Mouse (Mus musculus) lung, postnatal 0 days (tissue): ENCODE measurements around the gene 4930426L09Rik. TPM values are rescaled to one million over a fixed set of nuclear protein-coding genes. Genes with fewer than 3 reads are reported as not detected.

Experiments used
- ATAC-seq: fragments of 200-750 bp; cut with Nextera tagmentation; 2 replicates; pipeline ENCODE4 v1.8.0; 2017; ENCODE audit warnings: moderate library complexity
- DNase-seq: peaks from one replicate; pipeline ENCODE4 v3.0.0-alpha.2; 2016; ENCODE audit warnings: low spot score
- H3K27ac ChIP-seq: fragments of 300-500 bp; sonication (generic); 2 replicates; pipeline ENCODE4 v1.5.1; 2014; ENCODE audit warnings: antibody characterized with exemption, mild to moderate bottlenecking, low read length, mixed read lengths
- H3K27me3 ChIP-seq: fragments of 300-500 bp; sonication (generic); replicated peaks from 2 replicates; pipeline ENCODE4 v1.6.1; 2014; ENCODE audit warnings: low read length, mixed read lengths; ENCODE audit not compliant: insufficient read depth
- H3K36me3 ChIP-seq: fragments of 300-500 bp; sonication (generic); 2 replicates; pipeline ENCODE4 v1.6.1; 2014; ENCODE audit warnings: low read length, mixed read lengths; ENCODE audit not compliant: insufficient read depth
- H3K4me1 ChIP-seq: fragments of 300-500 bp; sonication (generic); 2 replicates; pipeline ENCODE4 v1.6.1; 2014; ENCODE audit warnings: antibody characterized with exemption, low read depth, low read length, mixed read lengths; ENCODE audit not compliant: insufficient read depth
- H3K4me2 ChIP-seq: fragments of 300-500 bp; sonication (generic); replicated peaks from 2 replicates; pipeline ENCODE4 v1.6.1; 2014; ENCODE audit warnings: low read depth, mild to moderate bottlenecking, low read length, moderate library complexity, mixed read lengths
- H3K4me3 ChIP-seq: fragments of 300-500 bp; sonication (generic); 2 replicates; pipeline ENCODE4 v1.5.1; 2014; ENCODE audit warnings: low read depth, low read length
- H3K9ac ChIP-seq: fragments of 300-500 bp; sonication (generic); replicated peaks from 2 replicates; pipeline ENCODE4 v1.6.1; 2014; ENCODE audit warnings: low read depth, mild to moderate bottlenecking
- H3K9me3 ChIP-seq: fragments of 300-500 bp; sonication (generic); 2 replicates; pipeline ENCODE4 v1.6.1; 2016; ENCODE audit warnings: low read length, mixed read lengths
- CTCF ChIP-seq: IDR thresholded peaks from 2 replicates; pipeline ENCODE4 v1.5.1; 2016; ENCODE audit warnings: antibody characterized with exemption, mild to moderate bottlenecking
- EP300 ChIP-seq: IDR thresholded peaks from 2 replicates; pipeline ENCODE4 v1.6.1; 2016; ENCODE audit warnings: antibody characterized with exemption, mild to moderate bottlenecking, control low read depth
- WGBS: fragments of 180-500 bp; shearing (Covaris S2); extraction: QIAGEN DNeasy Blood & Tissue Kit; methylation state at CpG from one replicate; pipeline ENCODE4 v1.1.7; 2014; 5-methylcytosine and 5-hydroxymethylcytosine counted together
- polyA plus RNA-seq: library from polyadenylated mRNA; unstranded; fragments of >200 nt; fragmentation: Nextera tagmentation; extraction: Ambion mirVana; gene quantifications from 2 replicates; pipeline ENCODE4 v1.2.1, GENCODE M21; 2015

Gene 4930426L09Rik
- polyA plus RNA-seq, 1 experiment from 2014 or later = 0.55 TPM

DNA sequence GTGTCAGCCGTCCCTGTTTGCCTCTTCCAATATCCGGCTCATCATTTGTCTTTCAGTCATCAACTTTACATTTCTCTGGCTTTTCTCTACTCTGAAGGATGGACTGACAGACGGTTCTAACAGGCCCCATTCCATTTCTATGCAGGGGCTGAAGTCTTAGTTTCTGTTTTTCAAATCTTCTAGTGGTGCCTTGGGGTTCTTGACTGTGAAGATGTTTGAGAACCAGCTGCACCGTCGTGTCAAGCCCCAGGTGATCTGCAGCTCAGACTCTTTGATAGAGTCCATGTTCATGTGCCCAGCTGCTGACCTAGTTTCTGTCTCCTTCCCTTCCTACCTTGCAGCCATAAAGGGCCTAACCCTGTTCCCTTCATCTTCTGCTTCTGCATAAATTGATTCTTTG, 18.2 kb downstream of the 4930426L09Rik start:
- H3K36me3 ChIP-seq = no peaks in the 10 kb centered on the region
- ATAC-seq (no peak), DNase-seq (no peak)
- H3K27ac ChIP-seq = no peak overlapping the region
- 72% methylated on average over 5 of the region's 5 CpGs for WGBS
- no peak overlapping the region for H3K4me2 ChIP-seq
- no peaks in the 10 kb centered on the region for H3K4me1 ChIP-seq
- H3K9ac ChIP-seq = no peak overlapping the region
- no peaks in the 10 kb centered on the region for H3K9me3 ChIP-seq
- TF ChIP-seq CTCF (no peak), EP300 (no peak)
- no peaks in the 10 kb centered on the region for H3K27me3 ChIP-seq
- no peak overlapping the region for H3K4me3 ChIP-seq

- ATAC-seq (no peak), DNase-seq (no peak)
- Histone ChIP-seq H3K27ac (no peak overlapping the region), H3K9ac (no peak overlapping the region), H3K4me3 (no peak overlapping the region), H3K9me3 (no peaks in the 10 kb centered on the region), H3K4me2 (no peak overlapping the region), H3K36me3 (no peaks in the 10 kb centered on the region), H3K27me3 (no peaks in the 10 kb centered on the region), H3K4me1 (no peaks in the 10 kb centered on the region)
- TF ChIP-seq EP300 = no peak
- no peak for TF ChIP-seq CTCF
- 46% methylated on average over 1 of the region's 1 CpGs for WGBS
These were observed 18.7 kb downstream of the 4930426L09Rik start for GRCm38 (mm10) chr2:19016839-19017238.

DNA sequence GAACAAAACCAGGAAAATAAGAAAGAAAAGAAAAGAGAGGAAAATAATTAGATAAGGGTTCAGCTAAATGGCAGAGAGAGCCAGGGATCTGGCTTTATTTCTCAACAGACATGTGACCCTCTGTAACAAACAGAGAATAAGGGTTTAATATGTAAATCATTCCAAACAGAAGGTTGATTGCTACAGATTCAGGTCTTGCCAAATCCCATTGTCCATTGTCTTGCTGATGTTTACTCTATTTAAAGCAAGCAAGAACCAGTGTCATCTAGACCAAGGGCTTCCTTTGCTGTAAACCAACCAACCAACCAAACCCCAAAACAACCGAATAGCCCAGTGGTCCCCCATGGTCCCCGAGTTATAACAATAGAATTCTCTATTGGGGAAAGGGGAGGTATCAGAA, 19.9 kb downstream of the 4930426L09Rik start:
- WGBS = 68% methylated on average over 2 of the region's 2 CpGs
- Histone ChIP-seq H3K27ac (no peak overlapping the region), H3K4me2 (no peak overlapping the region), H3K9ac (no peak overlapping the region), H3K27me3 (no peaks in the 10 kb centered on the region), H3K9me3 (no peaks in the 10 kb centered on the region), H3K36me3 (no peaks in the 10 kb centered on the region), H3K4me3 (no peak overlapping the region), H3K4me1 (no peaks in the 10 kb centered on the region)
- ATAC-seq (no peak), DNase-seq (no peak)
- no peak for TF ChIP-seq EP300
- TF ChIP-seq CTCF = no peak

DNA sequence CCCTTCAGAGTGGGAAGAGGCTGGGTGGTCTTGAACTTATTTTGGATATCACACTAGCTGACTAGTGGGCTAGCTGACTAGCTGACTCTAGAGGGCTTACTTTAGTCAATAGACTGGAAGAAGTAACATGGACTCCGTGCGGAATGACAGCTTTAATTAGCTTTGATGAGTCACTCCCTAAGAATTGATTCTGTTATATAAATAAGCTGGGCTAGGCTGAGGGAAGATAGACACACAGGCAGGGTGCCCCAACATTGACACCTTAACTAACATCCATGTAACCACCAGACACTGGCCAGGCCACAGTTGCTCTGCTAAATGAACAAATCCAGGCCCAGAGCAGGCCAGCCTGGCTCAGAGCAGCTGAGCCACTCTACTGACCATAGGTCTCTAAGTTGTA, 26.7 kb downstream of the 4930426L09Rik start:
- DNase-seq (no peak), ATAC-seq (no peak)
- H3K27me3 ChIP-seq = no peaks in the 10 kb centered on the region
- no peaks in the 10 kb centered on the region for H3K9me3 ChIP-seq
- no peak for TF ChIP-seq EP300
- H3K36me3 ChIP-seq = no peaks in the 10 kb centered on the region
- no peak overlapping the region for H3K4me2 ChIP-seq
- H3K9ac ChIP-seq = no peak overlapping the region
- WGBS = 74% methylated on average over 2 of the region's 2 CpGs
- H3K4me3 ChIP-seq = no peak overlapping the region
- no peaks in the 10 kb centered on the region for H3K4me1 ChIP-seq
- H3K27ac ChIP-seq = no peak overlapping the region

GRCm38 (mm10) chr2:19037430-19037829, 39.3 kb downstream of the 4930426L09Rik start:
- no peaks in the 10 kb centered on the region for H3K27me3 ChIP-seq
- no peak for ATAC-seq
- TF ChIP-seq CTCF = no peak
- TF ChIP-seq EP300 = 0 out of 2 replicates have a peak, but pooled peaks have one; percentile 9
- 23% methylated on average over 4 of the region's 4 CpGs for WGBS
- no peak overlapping the region for H3K4me2 ChIP-seq
- no peak overlapping the region for H3K27ac ChIP-seq
- no peak overlapping the region for H3K4me3 ChIP-seq
- no peaks in the 10 kb centered on the region for H3K9me3 ChIP-seq
- H3K9ac ChIP-seq = no peak overlapping the region
- no peaks in the 10 kb centered on the region for H3K36me3 ChIP-seq
- no peak for DNase-seq
- no peaks in the 10 kb centered on the region for H3K4me1 ChIP-seq

GRCm38 (mm10) chr2:19037907-19038570, 39.9 kb downstream of the 4930426L09Rik start:
- WGBS = 46% methylated on average over 4 of the region's 4 CpGs
- no peak for TF ChIP-seq CTCF
- no peak for TF ChIP-seq EP300

DNA sequence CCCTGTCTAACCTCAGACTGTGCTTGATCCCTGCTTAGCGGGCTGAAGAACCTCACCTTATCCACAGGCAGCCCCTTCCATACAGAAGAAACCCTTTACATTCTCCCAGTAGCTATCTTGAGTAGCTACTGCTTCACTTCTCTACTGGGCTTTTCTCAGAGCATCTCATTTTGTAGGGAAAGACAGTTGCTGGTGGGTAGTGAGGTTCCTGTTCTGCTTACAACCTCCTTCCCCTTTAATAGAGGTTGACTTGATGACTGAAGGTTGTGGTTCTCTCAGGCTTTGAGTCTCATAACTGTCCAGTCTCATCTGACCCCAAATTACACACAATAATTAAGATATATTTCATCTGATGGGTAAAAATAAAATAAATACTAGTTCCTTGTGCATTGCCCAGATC, 50.1 kb downstream of the 4930426L09Rik start:
- no peak for ATAC-seq
- no peak overlapping the region for H3K27ac ChIP-seq
- no peak for DNase-seq
- WGBS = 81% methylated on average over 1 of the region's 1 CpGs
- no peak for TF ChIP-seq CTCF
- TF ChIP-seq EP300 = no peak
- no peak overlapping the region for H3K4me3 ChIP-seq
- H3K9me3 ChIP-seq = no peaks in the 10 kb centered on the region
- no peaks in the 10 kb centered on the region for H3K4me1 ChIP-seq
- no peaks in the 10 kb centered on the region for H3K27me3 ChIP-seq
- H3K4me2 ChIP-seq = no peak overlapping the region
- H3K36me3 ChIP-seq = no peaks in the 10 kb centered on the region
- H3K9ac ChIP-seq = no peak overlapping the region

More at GRCm38 (mm10) chr2:19037907-19038570, 39.9 kb downstream of the 4930426L09Rik start:
- no peaks in the 10 kb centered on the region for H3K4me1 ChIP-seq
- no peaks in the 10 kb centered on the region for H3K27me3 ChIP-seq
- no peak for DNase-seq
- H3K4me3 ChIP-seq = no peak overlapping the region
- no peak overlapping the region for H3K27ac ChIP-seq
- H3K9ac ChIP-seq = no peak overlapping the region
- H3K9me3 ChIP-seq = no peaks in the 10 kb centered on the region
- no peak overlapping the region for H3K4me2 ChIP-seq
- H3K36me3 ChIP-seq = no peaks in the 10 kb centered on the region
- peak; percentile 35 for ATAC-seq
